Mouse (Mus musculus) left cerebral cortex, adult 2 months (tissue): ENCODE measurements around the gene Msln. TPM values are rescaled to one million over a fixed set of nuclear protein-coding genes. Genes with fewer than 3 reads are reported as not detected.
"Not testable (repeated sequence)": the region's sequence is repeated elsewhere in the genome, so short reads cannot be mapped to it uniquely, and the experiment has no call there.

Source experiments
- DNase-seq, 2 experiments: peaks; one replicate each; pipeline ENCODE4 v3.0.0; 2021 to 2022; ENCODE audit warnings: low spot score in 2 of 2, mixed read lengths in 1 of 2; ENCODE audit errors: extremely low spot score in 1 of 2
- H3K27ac ChIP-seq: fragments of 200-600 bp; 2 replicates; pipeline ENCODE4 v1.8.1; 2022
- H3K4me3 ChIP-seq: fragments of 200-600 bp; 2 replicates; pipeline ENCODE4 v1.8.1; 2022
- CTCF ChIP-seq: fragments of 200-600 bp; IDR thresholded peaks from 2 replicates; pipeline ENCODE4 v1.8.1; 2022; ENCODE audit warnings: antibody characterized with exemption, mild to moderate bottlenecking, moderate library complexity
- intact Hi-C: fragments of 180-260 bp; cut with DNase I; formaldehyde crosslinking; loops from one replicate; pipeline ENCODE4 v1.15.1; 2025
- total RNA-seq, 2 experiments: library from RNA; stranded (reverse); gene quantifications; 2 replicates each; pipeline ENCODE4 v1.2.3; 2021

Msln gene
- total RNA-seq, 2 experiments from 2014 or later: 3.1 to 3.9 TPM

DNA sequence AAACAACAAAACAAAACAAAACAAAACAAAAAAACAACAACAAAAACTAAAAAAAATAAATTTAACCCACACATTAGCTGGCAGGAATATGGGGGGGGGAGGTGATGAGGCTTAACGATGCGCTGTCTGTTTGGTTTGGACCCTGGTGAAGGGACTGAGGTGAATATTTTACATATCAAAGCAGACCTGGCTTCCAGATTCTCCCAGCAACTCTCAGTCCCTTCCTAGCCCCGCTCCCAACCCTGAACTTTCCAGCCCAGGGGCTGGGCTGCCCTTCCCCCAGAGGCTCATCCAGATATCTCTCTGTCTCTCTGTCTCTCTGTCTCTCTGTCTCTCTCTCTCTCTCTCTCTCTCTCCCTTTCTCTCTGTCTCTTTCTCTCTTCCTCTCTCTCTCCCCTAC, 8.4 kb upstream of the Msln start:
- intact Hi-C loops: no loop called here
- Histone ChIP-seq H3K27ac (peak overlapping the region; percentile 58; the same call in 1 of the 2 replicates), H3K4me3 (no peak overlapping the region)
- DNase-seq: no peak
- no peak for TF ChIP-seq CTCF

DNA sequence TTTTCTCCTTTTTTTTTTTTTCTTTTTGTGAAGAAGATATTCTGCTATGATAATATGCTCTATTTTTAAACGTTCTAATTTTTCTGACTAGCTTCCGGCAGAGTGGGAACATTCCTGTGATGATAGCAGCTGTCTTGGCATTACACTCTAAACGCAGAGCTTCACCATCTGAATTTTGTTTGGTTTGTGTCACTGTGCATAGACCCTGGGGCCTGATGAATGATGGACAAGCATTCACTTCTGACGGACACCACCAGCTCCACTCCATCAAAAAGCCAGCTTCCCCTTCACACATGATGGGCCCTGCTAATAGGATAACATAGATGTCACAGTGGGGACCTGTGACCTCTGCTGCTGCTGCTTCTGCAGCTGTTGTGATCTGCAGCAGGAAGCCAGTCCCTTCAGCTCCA, 7.4 kb upstream of the Msln start:
- H3K27ac ChIP-seq: peak overlapping the region; percentile 58
- no peak overlapping the region for H3K4me3 ChIP-seq
- intact Hi-C loops: no loop called here
- no peak for TF ChIP-seq CTCF
- peak in 1 of 2 experiments; percentile 17 for DNase-seq

DNA sequence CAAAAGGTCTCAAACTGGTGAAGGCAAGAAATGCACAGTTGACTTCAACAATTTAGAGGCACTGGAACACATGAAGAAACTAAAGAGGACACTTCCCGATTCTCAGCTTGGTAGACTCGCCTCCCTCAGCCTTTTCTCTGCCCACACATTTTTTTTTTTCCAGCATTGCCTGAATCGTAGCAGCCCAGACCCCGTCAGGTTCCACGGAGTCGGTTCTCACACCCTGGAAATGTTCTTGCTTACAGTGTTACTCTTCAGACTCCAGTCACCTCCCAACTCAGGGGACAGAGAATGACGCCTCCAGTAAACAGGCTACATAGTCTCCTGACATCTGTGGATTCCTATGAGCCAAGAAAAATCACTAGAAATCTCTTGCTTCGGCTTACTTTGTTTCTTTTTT, 6.0 kb upstream of the Msln start:
- intact Hi-C loops: no loop called here
- DNase-seq: peak in 1 of 2 experiments; percentile 25
- H3K27ac ChIP-seq: peak overlapping the region; percentile 30; the same call in 1 of the 2 replicates
- TF ChIP-seq CTCF: no peak
- H3K4me3 ChIP-seq: no peak overlapping the region

DNA sequence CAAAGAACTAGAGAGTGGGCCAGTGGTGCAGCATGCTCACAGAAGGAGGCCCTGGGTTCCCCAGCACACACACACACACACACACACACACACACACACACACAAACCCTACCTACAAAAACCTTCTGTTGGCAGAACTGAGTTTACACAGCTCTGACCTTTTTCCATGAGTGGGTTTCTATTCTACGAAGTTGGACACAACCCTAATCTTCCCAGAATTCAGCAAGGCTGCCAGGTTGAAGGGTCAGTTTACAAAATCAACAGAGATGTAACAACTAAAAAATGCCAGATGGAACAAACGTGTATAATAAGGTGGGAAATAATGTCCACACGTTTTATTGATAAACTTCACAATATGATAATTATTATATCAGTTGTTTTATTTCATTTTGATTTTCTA, 3.5 kb upstream of the Msln start:
- no peak overlapping the region for H3K4me3 ChIP-seq
- no peak for TF ChIP-seq CTCF
- intact Hi-C loops: no loop called here
- DNase-seq: no peak
- no peak overlapping the region for H3K27ac ChIP-seq

DNA sequence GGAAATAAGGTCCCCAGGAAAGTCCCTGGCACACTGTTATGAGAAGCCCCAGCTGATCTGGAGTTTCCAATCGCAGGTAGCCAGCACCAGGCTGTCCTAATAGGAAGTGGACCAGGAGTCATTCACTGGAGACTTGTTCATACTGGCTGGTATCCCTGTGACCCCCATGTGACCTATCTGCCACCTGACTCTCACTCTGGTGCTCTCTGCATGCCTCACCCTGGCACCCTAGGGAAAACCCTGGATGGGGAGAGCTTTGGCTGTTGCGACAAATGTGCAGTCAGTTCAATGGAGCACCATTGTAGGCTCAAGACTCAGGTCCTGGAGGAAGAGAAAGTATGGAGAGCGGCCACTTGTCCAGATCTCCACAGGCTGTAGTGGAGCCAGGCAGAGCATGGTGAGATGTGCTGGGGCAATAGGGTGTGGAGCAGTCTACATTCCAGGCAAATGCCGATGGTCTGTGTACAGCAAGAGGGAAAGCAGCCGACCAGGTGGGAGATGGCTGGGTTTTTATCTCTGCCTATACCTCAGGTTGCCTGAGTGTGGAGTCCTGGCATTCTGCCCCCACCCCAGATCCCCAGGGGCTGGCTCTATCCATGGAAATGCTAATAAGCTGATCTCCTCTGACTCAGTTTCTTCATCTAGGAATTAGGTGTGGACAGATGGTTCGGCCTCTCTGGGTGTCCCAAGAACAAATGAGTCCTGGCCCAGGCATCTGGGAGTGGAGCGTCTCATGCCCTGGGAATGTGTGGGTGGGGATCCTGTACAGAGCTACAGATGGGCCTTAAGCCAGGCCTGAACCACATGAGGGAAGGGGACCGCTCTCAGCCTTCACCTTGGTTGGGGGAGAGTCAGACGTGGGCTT, 2.4 kb upstream of the Msln start:
- Histone ChIP-seq H3K4me3 (no peak overlapping the region), H3K27ac (no peak overlapping the region)
- intact Hi-C loops: no loop called here
- no peak for DNase-seq
- no peak for TF ChIP-seq CTCF

DNA sequence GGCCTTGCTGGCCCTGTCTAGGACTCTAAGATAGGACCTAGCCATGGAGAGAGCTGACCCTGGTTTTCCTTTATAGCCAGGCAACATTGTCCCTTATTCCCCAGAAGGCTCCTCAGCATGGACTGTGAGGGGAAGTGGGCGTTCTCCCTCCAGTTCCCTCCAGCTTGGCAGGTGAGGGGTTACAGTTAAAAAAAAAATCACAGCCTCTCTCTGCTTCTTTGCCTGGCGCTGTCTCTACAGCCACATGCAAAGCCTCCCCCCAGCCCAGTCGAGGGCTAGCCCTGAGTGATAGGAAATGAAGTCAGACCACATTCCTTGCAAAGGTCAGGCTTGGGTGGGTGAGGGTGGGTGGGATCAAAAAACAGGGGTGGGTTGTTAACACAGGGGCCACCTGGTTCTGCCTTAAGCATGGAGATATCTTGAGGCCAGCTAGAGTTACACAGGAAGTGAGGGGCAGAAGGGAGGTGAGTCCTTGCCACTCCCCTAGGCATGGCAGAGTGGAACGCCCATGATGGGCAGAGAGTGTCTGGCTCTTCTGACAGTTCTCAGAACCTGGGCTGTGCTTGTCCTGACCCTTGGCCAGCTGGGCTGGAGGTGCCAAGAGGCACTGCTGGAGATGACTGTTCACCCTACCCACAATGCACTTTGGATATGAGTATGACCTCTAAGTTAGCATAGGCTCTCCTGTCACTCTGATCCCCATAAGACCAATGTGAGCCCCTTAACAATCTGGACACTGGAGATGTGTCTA, 1.6 kb upstream of the Msln start:
- H3K4me3 ChIP-seq: no peak overlapping the region
- no peak for TF ChIP-seq CTCF
- no peak overlapping the region for H3K27ac ChIP-seq
- intact Hi-C loops: no loop called here
- no peak for DNase-seq

DNA sequence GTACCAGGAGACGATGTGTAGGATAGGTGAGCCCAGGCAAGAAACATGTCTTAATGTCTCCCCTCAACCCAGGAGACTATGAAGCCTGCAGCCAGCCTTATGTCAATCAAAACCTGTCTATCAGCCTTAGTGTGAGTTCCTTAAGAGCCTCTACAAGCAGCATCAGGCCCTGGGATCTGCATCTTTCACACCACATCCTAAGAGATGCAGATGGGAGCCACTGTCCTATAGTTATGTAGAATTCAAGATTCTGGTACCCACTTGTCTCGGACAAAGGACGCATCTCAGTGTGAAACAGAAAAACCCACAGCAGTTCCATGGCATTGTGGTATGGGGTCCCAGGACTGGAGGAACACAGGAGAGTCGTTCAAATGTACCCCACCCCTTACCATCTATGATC, 908 bp upstream of the Msln start:
- no peak overlapping the region for H3K4me3 ChIP-seq
- TF ChIP-seq CTCF: no peak
- DNase-seq: no peak
- no peak overlapping the region for H3K27ac ChIP-seq
- intact Hi-C loops: no loop called here

DNA sequence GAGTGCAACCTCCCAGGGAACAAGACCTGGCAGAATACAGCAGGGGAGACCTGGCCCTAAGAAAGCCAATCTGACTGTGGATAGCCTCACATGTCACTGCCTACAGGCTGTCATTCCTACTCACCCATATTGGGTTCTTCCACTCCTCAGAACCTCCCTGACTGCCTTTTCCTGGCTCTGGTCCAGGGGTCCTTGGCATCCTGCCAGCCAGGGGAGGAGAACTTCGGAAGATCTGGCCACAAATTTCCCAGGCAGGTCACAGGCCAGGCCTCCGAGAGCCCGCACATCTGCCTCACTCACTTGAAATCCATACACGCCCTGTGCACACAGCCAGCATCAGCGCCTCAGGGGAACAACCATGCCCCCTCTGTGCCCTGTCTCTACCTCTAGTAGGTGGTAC, 2.7 kb downstream of the Msln start:
- peak in 1 of 2 experiments; percentile 31 for DNase-seq
- Histone ChIP-seq H3K27ac (no peak overlapping the region), H3K4me3 (no peak overlapping the region)
- no peak for TF ChIP-seq CTCF
- intact Hi-C loops: no loop called here

DNA sequence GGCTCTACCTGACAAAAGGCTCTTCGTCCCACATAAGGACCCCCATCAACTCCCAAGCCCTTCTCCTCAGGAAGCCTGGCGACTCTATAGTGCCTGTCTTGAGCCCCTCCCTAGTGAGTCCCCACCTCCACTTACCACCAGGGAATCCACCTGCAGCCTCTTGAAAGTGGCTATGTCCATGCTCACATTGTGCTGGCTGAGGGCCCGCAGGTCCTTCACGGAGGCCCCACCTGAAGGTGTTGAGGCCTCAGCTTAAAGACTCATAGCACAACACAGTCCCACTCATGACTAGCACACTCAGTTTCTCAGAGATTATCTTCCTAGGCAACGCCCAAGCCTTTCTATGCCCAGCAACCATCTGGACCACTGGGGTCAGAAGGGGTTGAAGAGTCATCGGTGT, 4.9 kb downstream of the Msln start:
- H3K4me3 ChIP-seq: no peak overlapping the region
- no peak for DNase-seq
- intact Hi-C loops: no loop called here
- TF ChIP-seq CTCF: no peak
- H3K27ac ChIP-seq: no peak overlapping the region

DNA sequence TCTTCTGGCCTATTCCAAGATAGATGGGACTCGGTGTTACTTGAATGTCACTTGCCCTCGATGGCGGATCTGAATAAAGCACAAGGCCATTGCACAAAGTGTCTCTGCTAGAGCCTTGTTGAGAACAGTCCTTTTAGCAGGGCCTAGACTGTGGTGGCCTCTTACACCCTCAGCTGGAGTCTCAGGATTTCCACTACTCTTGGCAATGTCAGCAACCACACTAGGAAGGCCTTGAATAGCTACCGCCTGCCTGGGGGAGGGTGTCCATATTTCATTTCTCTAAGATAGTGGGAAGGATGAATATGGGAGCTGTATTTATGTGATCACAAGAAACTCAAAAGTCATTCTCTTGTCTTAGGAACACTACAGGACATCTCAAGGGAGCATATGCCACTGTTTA, 5.9 kb downstream of the Msln start:
- no peak for TF ChIP-seq CTCF
- no peak for DNase-seq
- no peak overlapping the region for H3K4me3 ChIP-seq
- no peak overlapping the region for H3K27ac ChIP-seq
- intact Hi-C loops: no loop called here

DNA sequence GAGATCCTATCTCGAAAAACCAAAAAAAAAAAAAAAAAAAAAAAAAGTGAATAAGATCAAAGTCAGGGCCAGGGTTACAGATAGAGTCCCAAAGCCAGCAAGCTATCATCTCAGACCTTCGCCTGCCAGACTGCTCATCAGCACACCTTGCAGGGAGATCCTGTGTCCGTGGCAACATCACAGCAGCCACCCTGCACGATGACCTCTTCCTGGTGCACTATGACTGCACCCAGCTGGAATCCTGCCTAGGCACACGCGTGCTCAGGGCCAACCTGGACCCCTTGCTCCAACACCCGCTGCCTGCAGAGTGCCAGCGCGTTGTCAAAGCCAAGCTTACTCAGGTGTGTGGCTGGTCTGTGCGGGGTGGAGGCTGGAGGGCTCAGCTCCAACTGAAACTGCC, 9.9 kb downstream of the Msln start:
- no peak for TF ChIP-seq CTCF
- Histone ChIP-seq H3K4me3 (no peak overlapping the region), H3K27ac (no peak overlapping the region)
- no peak for DNase-seq
- intact Hi-C loops: no loop called here

DNA sequence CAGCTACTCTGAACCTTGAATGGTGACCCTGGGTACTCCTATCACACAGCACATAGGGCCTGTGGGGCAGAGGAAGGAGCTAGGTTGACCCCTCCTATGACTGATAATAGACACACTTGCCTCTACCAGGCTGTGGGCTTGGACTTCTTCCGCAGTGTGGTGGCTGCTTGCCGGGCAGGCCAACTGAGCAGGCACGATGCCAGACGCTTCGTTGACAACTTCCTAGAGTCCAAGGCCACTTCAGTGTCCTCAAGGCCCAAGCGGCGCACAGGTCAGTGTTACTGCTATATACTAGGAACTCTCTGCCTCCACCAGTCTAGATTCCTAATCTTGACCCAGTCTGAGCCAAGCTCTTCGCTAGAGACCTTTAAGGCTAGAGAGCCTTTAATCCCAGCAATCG, 10.3 kb downstream of the Msln start:
- no peak for DNase-seq
- no peak for TF ChIP-seq CTCF
- no peak overlapping the region for H3K27ac ChIP-seq
- intact Hi-C loops: no loop called here
- no peak overlapping the region for H3K4me3 ChIP-seq

DNA sequence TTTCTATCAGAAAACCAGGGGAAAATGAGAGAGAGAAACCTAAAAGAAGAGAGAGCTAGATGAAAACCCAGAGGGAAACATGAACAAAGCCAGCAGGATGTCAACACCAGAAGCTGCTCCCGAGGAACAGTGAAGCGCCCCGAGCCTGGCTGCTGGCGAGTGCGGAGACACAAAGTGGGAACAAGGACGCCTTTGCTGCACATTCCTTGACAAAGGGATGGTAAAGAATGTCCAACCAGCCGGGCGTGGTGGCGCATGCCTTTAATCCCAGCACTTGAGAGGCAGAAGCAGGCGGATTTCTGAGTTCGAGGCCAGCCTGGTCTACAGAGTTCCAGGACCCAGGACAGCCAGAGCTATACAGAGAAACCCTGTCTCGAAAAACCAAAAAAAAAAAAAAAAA, 12.7 kb downstream of the Msln start:
- DNase-seq, intact Hi-C loops, H3K27ac ChIP-seq, H3K4me3 ChIP-seq: not testable (repeated sequence)
